In genomic region chr2:121139266-121140017, GRCm38 (mm10) we compare ENCODE assay signal across 8 mouse cellular contexts. TPM values are rescaled to one million over a fixed set of nuclear protein-coding genes. Genes with fewer than 3 reads are reported as not detected.
DNase-seq lines count a peak whose midpoint lies in the region; ATAC-seq lines count a peak whose summit lies in the region.

No protein-coding gene starts in this region.

- DNase-seq in neural tube, embryonic 11.5 days (ENCODE audit: low spot score) = no peak
- DNase-seq in neural tube, embryonic 10.5 days (ENCODE audit: extremely low spot score, low spot score) = no peak
- peak; percentile 6 for DNase-seq in brain, embryonic 18.5 days (ENCODE audit: low read depth, low spot score)
- peak; percentile 55 for DNase-seq in forebrain, embryonic 14.5 days (ENCODE audit: low spot score)
- DNase-seq in liver = peak; percentile 6
- DNase-seq in yolk sac, embryonic 10.5 days (ENCODE audit: low spot score) = peak; percentile 14

- H3K4me3 ChIP-seq in neural tube, embryonic 11.5 days (ENCODE audit: low read depth, low read length) = peak overlapping the region; percentile 66
- H3K4me3 ChIP-seq in forebrain, embryonic 14.5 days (ENCODE audit: low read depth, low read length) = peak overlapping the region; percentile 52
- H3K4me3 ChIP-seq in hindbrain, embryonic 15.5 days = peak overlapping the region; percentile 78
- H3K4me3 ChIP-seq in midbrain, embryonic 16.5 days (ENCODE audit: low read depth, low read length) = peak overlapping the region; percentile 83

- no peaks in the 10 kb centered on the region for H3K27me3 ChIP-seq in neural tube, embryonic 11.5 days (ENCODE audit: control insufficient read depth, insufficient read depth, low read length)
- H3K27me3 ChIP-seq in forebrain, embryonic 14.5 days (replicated peaks; ENCODE audit: control insufficient read depth, insufficient read depth, low read length) = no peaks in the 10 kb centered on the region
- H3K27me3 ChIP-seq in hindbrain, embryonic 15.5 days = no peaks in the 10 kb centered on the region
- H3K27me3 ChIP-seq in midbrain, embryonic 16.5 days (ENCODE audit: control insufficient read depth, insufficient read depth, low read depth, low read length) = no peaks in the 10 kb centered on the region

- H3K4me1 ChIP-seq in neural tube, embryonic 11.5 days (ENCODE audit: control insufficient read depth, insufficient read depth, low read length) = peaks cover 8% of the 10 kb centered on the region
- H3K4me1 ChIP-seq in forebrain, embryonic 14.5 days (ENCODE audit: control insufficient read depth, insufficient read depth, low read length) = peaks cover 25% of the 10 kb centered on the region
- peaks cover 40% of the 10 kb centered on the region for H3K4me1 ChIP-seq in hindbrain, embryonic 15.5 days (replicated peaks)
- H3K4me1 ChIP-seq in midbrain, embryonic 16.5 days (ENCODE audit: control insufficient read depth, insufficient read depth, low read length) = peaks cover 28% of the 10 kb centered on the region

- 54% methylated on average over 29 of the region's 29 CpGs for WGBS in neural tube, embryonic 11.5 days
- WGBS in forebrain, embryonic 14.5 days = 61% methylated on average over 29 of the region's 29 CpGs
- 42% methylated on average over 29 of the region's 29 CpGs for WGBS in hindbrain, embryonic 15.5 days
- 39% methylated on average over 29 of the region's 29 CpGs for WGBS in midbrain, embryonic 16.5 days

- H3K27ac ChIP-seq in neural tube, embryonic 11.5 days (ENCODE audit: low read depth, low read length) = peak overlapping the region; percentile 97
- peak overlapping the region; percentile 98 for H3K27ac ChIP-seq in forebrain, embryonic 14.5 days (ENCODE audit: low read depth, low read length)
- peak overlapping the region; percentile 100 for H3K27ac ChIP-seq in hindbrain, embryonic 15.5 days (replicated peaks)
- peak overlapping the region; percentile 98 for H3K27ac ChIP-seq in midbrain, embryonic 16.5 days (ENCODE audit: low read length)

- no peaks in the 10 kb centered on the region for H3K9me3 ChIP-seq in neural tube, embryonic 11.5 days (ENCODE audit: control insufficient read depth, low read length)
- H3K9me3 ChIP-seq in forebrain, embryonic 14.5 days (replicated peaks; ENCODE audit: control insufficient read depth, low read length) = no peaks in the 10 kb centered on the region
- no peaks in the 10 kb centered on the region for H3K9me3 ChIP-seq in hindbrain, embryonic 15.5 days
- no peaks in the 10 kb centered on the region for H3K9me3 ChIP-seq in midbrain, embryonic 16.5 days (replicated peaks; ENCODE audit: control insufficient read depth, low read length, poor library complexity, severe bottlenecking)

- H3K4me2 ChIP-seq in neural tube, embryonic 11.5 days (ENCODE audit: low read depth) = peak overlapping the region; percentile 91
- H3K4me2 ChIP-seq in forebrain, embryonic 14.5 days (ENCODE audit: low read length) = peak overlapping the region; percentile 91
- peak overlapping the region; percentile 89 for H3K4me2 ChIP-seq in hindbrain, embryonic 15.5 days
- peak overlapping the region; percentile 92 for H3K4me2 ChIP-seq in midbrain, embryonic 16.5 days (ENCODE audit: low read length)

- H3K9ac ChIP-seq in neural tube, embryonic 11.5 days (ENCODE audit: low read length) = peak overlapping the region; percentile 86
- peak overlapping the region; percentile 93 for H3K9ac ChIP-seq in forebrain, embryonic 14.5 days (ENCODE audit: low read length)
- peak overlapping the region; percentile 88 for H3K9ac ChIP-seq in hindbrain, embryonic 15.5 days
- H3K9ac ChIP-seq in midbrain, embryonic 16.5 days (ENCODE audit: low read depth, low read length) = peak overlapping the region; percentile 97

- peak; percentile 17; the same call in 1 of the 2 replicates for ATAC-seq in neural tube, embryonic 11.5 days (ENCODE audit: insufficient read depth, low FRiP score, low TSS enrichment)
- ATAC-seq in forebrain, embryonic 14.5 days = no peak; the same call in 1 of the 2 replicates
- ATAC-seq in hindbrain, embryonic 15.5 days (ENCODE audit: low FRiP score, low read depth) = peak; percentile 29; the same call in 1 of the 2 replicates
- no peak; the same call in 1 of the 2 replicates for ATAC-seq in midbrain, embryonic 16.5 days

- peaks cover 4% of the 10 kb centered on the region; the same call in 1 of the 2 replicates for H3K36me3 ChIP-seq in neural tube, embryonic 11.5 days (ENCODE audit: control insufficient read depth, insufficient read depth, low read length)
- H3K36me3 ChIP-seq in forebrain, embryonic 14.5 days (ENCODE audit: control insufficient read depth, insufficient read depth, low read length) = peaks cover 25% of the 10 kb centered on the region
- 0 out of 2 replicates have a peak, but pooled peaks cover 15% of the 10 kb centered on the region for H3K36me3 ChIP-seq in hindbrain, embryonic 15.5 days
- H3K36me3 ChIP-seq in midbrain, embryonic 16.5 days (ENCODE audit: control insufficient read depth, insufficient read depth, low read length) = no peaks in the 10 kb centered on the region; the same call in 1 of the 2 replicates

RNA-seq across cellular contexts. Expression of gene Adal, which starts 0.8 kb away (rescaled TPM):
- 33.6 and 35.6 TPM in 2 replicates for polyA plus RNA-seq in neural tube, embryonic 11.5 days (2014; fragmentation: Nextera tagmentation; extraction: Ambion mirVana)
- 37.2 and 38.0 TPM in 2 replicates for polyA plus RNA-seq in forebrain, embryonic 14.5 days (2014; fragmentation: Nextera tagmentation; extraction: Ambion mirVana)
- polyA plus RNA-seq in hindbrain, embryonic 15.5 days (2015; fragmentation: Nextera tagmentation; extraction: Ambion mirVana) = 26.9 and 27.7 TPM in 2 replicates
- polyA plus RNA-seq in midbrain, embryonic 16.5 days (2015; fragmentation: Nextera tagmentation; extraction: Ambion mirVana) = 24.3 and 30.3 TPM in 2 replicates

RNA-seq across cellular contexts. Expression of gene Lcmt2, which starts 1.0 kb away (rescaled TPM):
- polyA plus RNA-seq in neural tube, embryonic 11.5 days (2014; fragmentation: Nextera tagmentation; extraction: Ambion mirVana) = 22.9 and 23.2 TPM in 2 replicates
- polyA plus RNA-seq in forebrain, embryonic 14.5 days (2014; fragmentation: Nextera tagmentation; extraction: Ambion mirVana) = 22.7 and 27.8 TPM in 2 replicates
- polyA plus RNA-seq in hindbrain, embryonic 15.5 days (2015; fragmentation: Nextera tagmentation; extraction: Ambion mirVana) = 19.0 and 21.0 TPM in 2 replicates
- polyA plus RNA-seq in midbrain, embryonic 16.5 days (2015; fragmentation: Nextera tagmentation; extraction: Ambion mirVana) = 20.3 and 20.4 TPM in 2 replicates

RNA-seq across cellular contexts. Expression of gene Tgm7, which starts 29.8 kb away (rescaled TPM):
- not detected in 2 replicates for polyA plus RNA-seq in neural tube, embryonic 11.5 days (2014; fragmentation: Nextera tagmentation; extraction: Ambion mirVana)
- not detected in 2 replicates for polyA plus RNA-seq in forebrain, embryonic 14.5 days (2014; fragmentation: Nextera tagmentation; extraction: Ambion mirVana)
- 0.07 TPM in 1 of 2 replicates, not detected in the other for polyA plus RNA-seq in hindbrain, embryonic 15.5 days (2015; fragmentation: Nextera tagmentation; extraction: Ambion mirVana)
- not detected in 2 replicates for polyA plus RNA-seq in midbrain, embryonic 16.5 days (2015; fragmentation: Nextera tagmentation; extraction: Ambion mirVana)

RNA-seq across cellular contexts. Expression of gene Tubgcp4, which starts 31.0 kb away (rescaled TPM):
- 59.2 and 60.7 TPM in 2 replicates for polyA plus RNA-seq in neural tube, embryonic 11.5 days (2014; fragmentation: Nextera tagmentation; extraction: Ambion mirVana)
- 38.9 and 43.7 TPM in 2 replicates for polyA plus RNA-seq in forebrain, embryonic 14.5 days (2014; fragmentation: Nextera tagmentation; extraction: Ambion mirVana)
- 45.5 and 47.1 TPM in 2 replicates for polyA plus RNA-seq in hindbrain, embryonic 15.5 days (2015; fragmentation: Nextera tagmentation; extraction: Ambion mirVana)
- polyA plus RNA-seq in midbrain, embryonic 16.5 days (2015; fragmentation: Nextera tagmentation; extraction: Ambion mirVana) = 50.4 and 53.9 TPM in 2 replicates

RNA-seq across cellular contexts. Expression of gene Zscan29, which starts 31.5 kb away (rescaled TPM):
- polyA plus RNA-seq in neural tube, embryonic 11.5 days (2014; fragmentation: Nextera tagmentation; extraction: Ambion mirVana) = 14.6 and 15.0 TPM in 2 replicates
- 8.5 and 9.7 TPM in 2 replicates for polyA plus RNA-seq in forebrain, embryonic 14.5 days (2014; fragmentation: Nextera tagmentation; extraction: Ambion mirVana)
- 7.0 and 7.1 TPM in 2 replicates for polyA plus RNA-seq in hindbrain, embryonic 15.5 days (2015; fragmentation: Nextera tagmentation; extraction: Ambion mirVana)
- 6.8 and 7.0 TPM in 2 replicates for polyA plus RNA-seq in midbrain, embryonic 16.5 days (2015; fragmentation: Nextera tagmentation; extraction: Ambion mirVana)

Comparison
In these comparisons a context has a peak if more than half of its experiments do, and no peak if none do; other contexts are left out.
1. ATAC-seq: peak in neural tube, embryonic 11.5 days (single experiment) and hindbrain, embryonic 15.5 days (single experiment); none in forebrain, embryonic 14.5 days (single experiment) and midbrain, embryonic 16.5 days (single experiment).
2. DNase-seq: peak in brain, embryonic 18.5 days (single experiment), forebrain, embryonic 14.5 days (single experiment), liver (single experiment) and yolk sac, embryonic 10.5 days (single experiment); none in neural tube, embryonic 11.5 days (single experiment) and neural tube, embryonic 10.5 days (single experiment).
3. Peak in every context shown above with its lines, with median percentiles within 50 percentile points of each other: H3K27ac ChIP-seq, H3K4me2 ChIP-seq, H3K4me3 ChIP-seq and H3K9ac ChIP-seq.